Mouse (Mus musculus): ENCODE data around the gene Cfap97d1.

Gene Cfap97d1

DNA sequence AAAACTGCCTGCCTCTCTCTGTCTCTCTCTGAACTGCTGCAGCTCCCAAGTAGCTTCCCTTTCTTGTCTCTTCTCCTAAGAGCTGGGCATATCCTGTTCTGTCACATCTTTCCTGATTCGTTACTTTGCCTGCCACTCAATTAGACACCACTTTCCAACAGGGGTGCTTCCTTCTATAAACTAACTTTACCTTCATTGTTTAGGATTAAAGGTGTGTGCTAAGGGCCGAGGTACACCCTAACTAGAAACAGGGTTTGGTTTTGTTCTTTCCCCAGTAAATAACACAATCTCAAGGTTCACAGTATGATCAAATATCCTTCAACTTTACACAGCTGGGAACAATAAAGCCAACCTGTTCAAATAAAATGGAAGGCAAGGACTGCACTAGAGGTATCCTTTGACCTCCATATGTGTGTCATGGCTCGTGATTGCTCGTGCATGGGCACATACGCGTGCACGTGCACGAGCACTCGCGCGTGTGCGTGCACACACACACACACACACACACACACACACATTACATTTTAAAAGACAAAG lies 49.0 kb downstream of the Cfap97d1 start:
- in situ Hi-C loops (cut with MboI, MseI), result no loop called here

DNA sequence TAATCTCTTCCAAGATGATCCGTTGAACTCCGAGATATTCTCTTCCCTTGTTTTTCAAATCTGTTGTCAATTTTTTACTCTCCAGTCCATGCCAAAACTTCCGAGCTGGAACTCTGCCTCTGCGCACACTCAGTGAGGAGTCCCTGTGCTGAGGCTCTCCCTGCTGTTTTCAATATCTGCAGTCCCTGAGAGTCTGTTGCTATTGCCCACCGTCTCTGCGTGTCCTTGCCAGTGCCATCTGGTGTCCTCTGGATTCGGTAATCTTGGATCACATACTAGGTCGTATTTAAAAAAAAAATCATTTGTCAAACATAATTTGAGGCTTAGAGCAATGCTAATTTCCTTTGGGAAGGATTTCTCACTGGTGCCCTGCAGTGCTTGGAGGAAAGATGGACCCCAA lies 50.8 kb downstream of the Cfap97d1 start:
- in situ Hi-C loops (cut with MboI, MseI), result no loop called here

DNA sequence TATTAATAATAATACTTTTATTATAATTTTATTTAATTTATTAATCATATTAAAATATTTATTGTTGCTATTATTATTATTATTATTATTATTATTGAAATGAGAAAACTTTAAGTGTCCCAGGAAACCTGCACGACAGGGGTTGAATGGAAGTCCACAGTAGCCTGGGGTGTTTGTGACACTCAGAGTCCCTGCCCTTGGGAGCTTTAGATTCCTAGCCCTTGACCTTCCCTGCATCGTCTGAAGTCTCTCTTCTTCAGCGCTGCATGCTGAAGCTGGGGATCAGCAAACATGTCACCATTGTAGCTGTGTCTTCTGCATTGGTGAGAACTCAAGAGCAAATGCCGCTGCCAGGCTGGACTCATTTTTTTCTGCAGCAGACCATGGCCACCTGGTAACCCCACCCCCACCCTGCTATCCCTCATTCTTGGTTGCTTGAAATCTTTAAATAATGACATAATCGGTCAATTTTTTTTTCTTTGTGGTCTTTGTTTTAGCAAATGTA lies 51.4 kb downstream of the Cfap97d1 start:
- in situ Hi-C loops (cut with MboI, MseI), result no loop called here

DNA sequence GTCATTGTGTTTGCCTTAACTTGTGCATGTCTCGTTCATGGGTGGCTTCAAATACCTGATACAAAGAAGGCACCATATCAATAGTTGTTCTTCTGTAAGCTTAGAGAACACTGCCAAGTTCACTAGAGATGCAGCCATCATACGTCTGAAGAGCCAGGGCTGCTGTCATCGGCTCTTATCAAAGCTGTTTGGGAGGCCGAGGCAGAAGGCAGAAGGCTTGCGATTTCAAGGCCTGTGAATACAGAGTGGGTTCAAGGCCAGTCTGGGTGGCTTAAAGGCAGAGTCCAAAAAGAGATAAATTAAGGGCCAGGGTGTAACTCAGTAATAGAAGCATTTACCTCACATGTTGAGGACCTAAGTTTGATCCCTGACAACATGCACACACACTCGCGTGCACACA lies 52.3 kb downstream of the Cfap97d1 start:
- in situ Hi-C loops (cut with MboI, MseI), result no loop called here

DNA sequence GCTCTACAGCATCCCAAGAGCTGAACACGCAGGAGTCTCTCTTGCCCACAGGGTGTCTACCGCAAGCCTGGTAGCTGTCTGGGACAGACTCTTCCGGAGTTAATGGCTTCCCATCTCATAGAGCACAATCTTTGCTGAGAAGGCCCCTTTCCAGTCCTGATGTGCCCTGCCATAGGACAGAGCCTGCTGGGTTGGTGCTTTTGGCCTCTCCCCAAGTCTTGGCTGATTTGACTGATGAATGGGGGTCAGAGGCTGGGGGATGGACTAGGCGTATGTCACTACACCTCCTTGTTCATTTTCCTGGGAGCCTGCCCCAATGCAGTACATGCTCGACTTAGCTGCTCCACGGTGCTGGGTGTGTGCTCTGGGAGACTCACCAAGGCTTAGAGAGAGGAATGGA lies 53.7 kb downstream of the Cfap97d1 start:
- in situ Hi-C loops (cut with MboI, MseI), result no loop called here

DNA sequence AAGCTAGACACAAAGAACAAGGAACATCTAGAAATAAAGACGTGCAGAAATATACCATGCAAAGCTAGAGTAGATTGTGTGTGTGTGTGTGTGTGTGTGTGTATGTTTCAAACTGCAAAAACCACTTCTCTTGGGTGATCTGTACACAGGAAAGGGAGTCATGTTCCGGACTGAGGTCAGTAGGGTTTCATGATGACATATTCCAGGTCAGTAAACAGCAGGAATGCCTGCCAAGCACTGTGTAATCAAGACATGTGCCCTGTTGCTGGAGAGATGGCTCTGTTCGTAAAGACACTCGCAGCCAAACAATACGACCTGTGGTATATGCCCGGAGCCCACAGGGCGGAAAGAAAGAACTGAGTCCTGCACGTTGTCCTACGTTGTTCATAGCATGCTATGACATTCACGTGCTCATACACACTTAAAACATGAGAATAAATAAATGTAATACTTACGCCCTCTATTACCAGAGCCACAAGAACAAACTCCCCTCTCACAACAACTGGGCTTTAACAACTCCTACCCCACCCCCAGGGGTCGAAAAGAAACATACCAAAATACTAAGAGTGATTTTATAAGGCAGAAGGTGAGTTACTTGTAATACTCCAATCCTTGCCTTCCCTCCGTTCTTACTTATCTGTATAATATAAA lies 55.5 kb downstream of the Cfap97d1 start:
- in situ Hi-C loops (cut with MboI, MseI), result no loop called here

DNA sequence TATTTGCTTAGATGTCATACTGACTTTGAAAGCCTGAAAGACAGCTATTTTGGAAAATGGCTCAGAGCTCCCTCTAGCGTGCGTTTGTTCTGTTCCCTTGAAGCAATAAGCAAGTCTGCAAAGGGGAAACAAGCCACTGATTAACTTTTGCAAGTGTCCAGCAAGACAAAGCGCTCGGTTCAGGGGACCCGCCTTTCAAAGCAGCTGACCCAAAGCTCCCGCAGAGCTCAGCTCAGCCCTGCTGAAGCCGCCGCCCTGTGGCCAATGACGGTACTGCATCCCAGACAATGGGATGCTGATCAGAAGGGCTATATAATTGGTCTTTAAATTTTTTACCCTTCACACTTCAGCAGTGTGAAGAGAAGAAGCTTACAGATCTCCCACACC lies 56.1 kb downstream of the Cfap97d1 start:
- in situ Hi-C loops (cut with MboI, MseI), result no loop called here

DNA sequence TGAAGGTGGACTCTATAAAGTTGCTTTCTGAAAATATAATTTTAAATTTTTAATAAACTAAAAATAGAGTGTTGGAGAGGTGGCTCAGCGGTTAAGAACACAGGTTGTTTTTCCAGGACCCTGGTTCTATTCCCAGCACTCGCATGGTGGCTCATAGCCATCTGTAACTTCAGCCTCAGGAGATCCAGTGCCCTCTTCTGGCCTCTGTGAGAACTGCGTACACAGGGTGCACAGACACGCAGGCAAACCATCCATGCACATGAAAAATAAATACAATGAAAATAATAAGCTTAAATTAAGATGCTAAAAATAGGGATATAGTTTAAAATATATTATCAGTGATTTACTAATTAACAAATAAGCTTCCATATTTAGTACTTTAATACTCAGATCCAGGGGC lies 56.6 kb downstream of the Cfap97d1 start:
- in situ Hi-C loops (cut with MboI, MseI), result no loop called here

DNA sequence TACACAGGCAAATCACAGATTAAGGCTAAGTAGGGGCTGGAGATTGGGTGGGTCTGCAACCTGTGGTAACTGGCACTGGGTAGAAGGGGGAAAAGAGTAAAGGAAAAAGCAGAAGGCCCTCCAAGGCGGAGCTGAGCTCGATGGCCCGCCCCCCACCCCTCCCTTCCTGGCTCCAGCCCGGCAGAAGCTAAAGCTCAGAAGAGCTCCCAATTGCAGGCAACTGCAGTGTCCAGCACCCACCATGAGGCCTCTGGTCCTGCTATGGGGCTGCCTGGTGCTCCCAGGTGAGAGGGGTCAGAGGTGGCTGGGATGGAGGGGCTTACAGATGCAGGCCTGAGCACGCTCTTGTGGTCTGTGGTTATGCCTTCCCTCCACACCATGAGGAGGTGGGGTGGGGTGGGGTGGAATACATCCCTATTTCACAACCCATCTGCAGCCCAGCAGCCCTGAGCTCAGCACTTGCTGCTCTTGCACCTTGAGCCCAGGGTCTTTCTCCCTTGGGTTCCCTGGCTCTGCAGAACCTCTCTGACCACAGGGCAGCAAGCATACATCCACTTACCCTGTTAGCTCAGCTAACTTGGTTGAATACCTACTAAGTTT lies 57.4 kb downstream of the Cfap97d1 start, which contains the start of gene Cd300lg:
Gene Cd300lg (plus strand): TSS at position 160 of the 600 bp plus-strand sequence.
- in situ Hi-C loops (cut with MboI, MseI), result no loop called here
